Mouse (Mus musculus) small intestine, adult 2 months (tissue): Measurements from ENCODE around the gene Nsd1.

ENCODE experiments used
- CTCF ChIP-seq: fragments of 200-500 bp; IDR thresholded peaks from 2 replicates; pipeline ENCODE4 v1.5.1; 2012; ENCODE audit warnings: low read depth, mild to moderate bottlenecking, control low read depth, inconsistent platforms, low read length, moderate library complexity, mixed read lengths; ENCODE audit not compliant: insufficient replicate concordance, insufficient read length; ENCODE audit errors: extremely low read depth
- POLR2A ChIP-seq: fragments of 200-500 bp; IDR thresholded peaks from 2 replicates; pipeline ENCODE4 v1.6.1; 2012; ENCODE audit warnings: low read depth, mild to moderate bottlenecking, control low read depth, inconsistent platforms, low read length, moderate library complexity

- TF ChIP-seq POLR2A (no peak), CTCF (no peak)
These were observed 5.8 kb upstream of the Nsd1 start for GRCm38 (mm10) chr13:55203740-55204139.
